Mouse (Mus musculus) kidney, embryonic 14.5 days (tissue): Measurements from ENCODE around the gene Adh6b. TPM values are rescaled to one million over a fixed set of nuclear protein-coding genes. Genes with fewer than 3 reads are reported as not detected.

Source experiments
- ATAC-seq: fragments of 200-750 bp; cut with Nextera tagmentation; 2 replicates; pipeline ENCODE4 v1.8.0; 2017; ENCODE audit warnings: moderate number of reproducible peaks, mild to moderate bottlenecking, moderate TSS enrichment, moderate library complexity; ENCODE audit not compliant: low FRiP score, low TSS enrichment
- H3K27ac ChIP-seq: fragments of 300-500 bp; sonication (generic); 2 replicates; pipeline ENCODE4 v1.5.1; 2014; ENCODE audit warnings: low read depth, mild to moderate bottlenecking, low read length, moderate library complexity, mixed read lengths
- H3K27me3 ChIP-seq: fragments of 300-500 bp; sonication (generic); 2 replicates; pipeline ENCODE4 v1.6.1; 2014; ENCODE audit warnings: mild to moderate bottlenecking, low read length; ENCODE audit not compliant: control insufficient read depth, insufficient read depth
- H3K36me3 ChIP-seq: fragments of 300-500 bp; sonication (generic); 2 replicates; pipeline ENCODE4 v1.6.1; 2014; ENCODE audit warnings: low read length, mixed read lengths; ENCODE audit not compliant: control insufficient read depth, insufficient read depth
- H3K4me1 ChIP-seq: fragments of 300-500 bp; sonication (generic); 2 replicates; pipeline ENCODE4 v1.6.1; 2014; ENCODE audit warnings: low read length, mixed read lengths; ENCODE audit not compliant: control insufficient read depth, insufficient read depth
- H3K4me2 ChIP-seq: fragments of 300-500 bp; sonication (generic); replicated peaks from 2 replicates; pipeline ENCODE4 v1.6.1; 2014; ENCODE audit warnings: low read depth, mild to moderate bottlenecking, low read length
- H3K4me3 ChIP-seq: fragments of 300-500 bp; sonication (generic); 2 replicates; pipeline ENCODE4 v1.5.1; 2014; ENCODE audit warnings: mild to moderate bottlenecking, low read length
- H3K9ac ChIP-seq: fragments of 300-500 bp; sonication (generic); 2 replicates; pipeline ENCODE4 v1.6.1; 2014; ENCODE audit warnings: low read depth, mild to moderate bottlenecking, low read length, moderate library complexity
- H3K9me3 ChIP-seq: fragments of 300-500 bp; sonication (generic); 2 replicates; pipeline ENCODE4 v1.6.1; 2016; ENCODE audit warnings: low read length; ENCODE audit not compliant: control insufficient read depth
- WGBS: fragments of 180-500 bp; shearing (Covaris S2); extraction: QIAGEN DNeasy Blood & Tissue Kit; methylation state at CpG from one replicate; pipeline ENCODE4 v1.1.7; 2014; 5-methylcytosine and 5-hydroxymethylcytosine counted together
- polyA plus RNA-seq: library from polyadenylated mRNA; unstranded; fragments of >200 nt; fragmentation: Nextera tagmentation; extraction: Ambion mirVana; gene quantifications from 2 replicates; pipeline ENCODE4 v1.2.1, GENCODE M21; 2014

The Adh6b gene
- 0.14 and 0.46 TPM in 2 replicates for polyA plus RNA-seq

GRCm38 (mm10) chr3:138341471-138341870, at the start of gene Adh6b:
Gene Adh6b, plus strand, starts transcription at chr3:138341775.
- Histone ChIP-seq H3K36me3 (no peaks in the 10 kb centered on the region), H3K4me1 (no peaks in the 10 kb centered on the region), H3K9ac (no peak within 1 kb of the TSS)

GRCm38 (mm10) chr3:138293298-138293895, 48.2 kb upstream of the Adh6b start:
- Histone ChIP-seq H3K27me3 (no peaks in the 10 kb centered on the region), H3K36me3 (no peaks in the 10 kb centered on the region), H3K4me1 (no peaks in the 10 kb centered on the region), H3K27ac (no peak overlapping the region), H3K4me2 (no peak overlapping the region), H3K9ac (no peak overlapping the region), H3K9me3 (peaks cover 8% of the 10 kb centered on the region; the same call in 1 of the 2 replicates), H3K4me3 (no peak overlapping the region)
- ATAC-seq = no peak
- 90% methylated on average over 7 of the region's 7 CpGs for WGBS

More at GRCm38 (mm10) chr3:138341471-138341870, at the start of gene Adh6b:
- Histone ChIP-seq H3K9me3 (no peaks in the 10 kb centered on the region), H3K4me3 (no peak within 1 kb of the TSS), H3K27ac (no peak within 1 kb of the TSS), H3K4me2 (no peak within 1 kb of the TSS), H3K27me3 (no peaks in the 10 kb centered on the region)
- WGBS = 67% methylated on average over 14 of the region's 14 CpGs
- ATAC-seq = no peak

GRCm38 (mm10) chr3:138300130-138300529, 41.4 kb upstream of the Adh6b start:
- no peak overlapping the region for H3K4me2 ChIP-seq
- H3K4me1 ChIP-seq = peaks cover 25% of the 10 kb centered on the region
- no peak overlapping the region for H3K9ac ChIP-seq
- H3K36me3 ChIP-seq = no peaks in the 10 kb centered on the region
- H3K9me3 ChIP-seq = peaks cover 9% of the 10 kb centered on the region; the same call in 1 of the 2 replicates
- H3K4me3 ChIP-seq = no peak overlapping the region
- H3K27me3 ChIP-seq = no peaks in the 10 kb centered on the region
- WGBS = 96% methylated on average over 9 of the region's 9 CpGs
- no peak for ATAC-seq
- H3K27ac ChIP-seq = no peak overlapping the region

- Histone ChIP-seq H3K9ac (no peak overlapping the region), H3K4me3 (no peak overlapping the region), H3K27me3 (no peaks in the 10 kb centered on the region), H3K4me2 (no peak overlapping the region), H3K9me3 (peaks cover 8% of the 10 kb centered on the region; the same call in 1 of the 2 replicates), H3K36me3 (no peaks in the 10 kb centered on the region), H3K4me1 (peaks cover 37% of the 10 kb centered on the region), H3K27ac (no peak overlapping the region)
- ATAC-seq = peak; percentile 65; the same call in 1 of the 2 replicates
- WGBS = 35% methylated on average over 4 of the region's 4 CpGs
Measured at GRCm38 (mm10) chr3:138302676-138303075, 38.9 kb upstream of the Adh6b start.

- Histone ChIP-seq H3K27me3 (no peaks in the 10 kb centered on the region), H3K36me3 (no peaks in the 10 kb centered on the region), H3K4me1 (peaks cover 37% of the 10 kb centered on the region), H3K4me3 (no peak overlapping the region), H3K27ac (0 out of 2 replicates have a peak overlapping the region, but pooled peaks have one; percentile 4), H3K4me2 (no peak overlapping the region), H3K9me3 (no peaks in the 10 kb centered on the region; the same call in 1 of the 2 replicates), H3K9ac (no peak overlapping the region)
- no peak for ATAC-seq
- 45% methylated on average over 6 of the region's 6 CpGs for WGBS
Measured at GRCm38 (mm10) chr3:138303771-138304488, 37.6 kb upstream of the Adh6b start.

DNA sequence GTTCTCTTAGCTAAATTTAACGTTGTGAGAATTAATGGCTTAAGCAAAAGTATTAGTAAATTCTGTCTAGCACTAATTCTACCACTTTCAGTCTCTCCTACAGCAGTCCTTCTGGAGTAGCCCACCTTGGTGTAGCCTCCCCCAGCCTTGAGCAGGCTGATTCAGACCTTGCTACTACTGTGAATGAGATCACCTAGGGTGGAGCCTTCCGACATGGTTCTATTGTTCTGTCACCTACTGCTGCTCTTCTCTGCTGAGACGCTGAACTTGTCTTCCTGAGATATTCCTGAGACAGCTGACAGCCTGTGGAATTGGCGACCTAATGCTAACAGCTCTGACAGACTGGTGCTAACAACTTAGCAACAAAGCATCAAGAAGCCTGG, 37.1 kb upstream of the Adh6b start:
- Histone ChIP-seq H3K4me1 (peaks cover 37% of the 10 kb centered on the region), H3K9me3 (no peaks in the 10 kb centered on the region), H3K4me2 (no peak overlapping the region), H3K27me3 (no peaks in the 10 kb centered on the region), H3K27ac (no peak overlapping the region), H3K4me3 (no peak overlapping the region), H3K36me3 (no peaks in the 10 kb centered on the region), H3K9ac (no peak overlapping the region)
- 41% methylated on average over 4 of the region's 4 CpGs for WGBS
- ATAC-seq = no peak

GRCm38 (mm10) chr3:138305486-138306289, 35.9 kb upstream of the Adh6b start:
- H3K27me3 ChIP-seq = no peaks in the 10 kb centered on the region
- H3K36me3 ChIP-seq = no peaks in the 10 kb centered on the region
- H3K9ac ChIP-seq = peak overlapping the region; percentile 23; the same call in 1 of the 2 replicates
- no peak overlapping the region for H3K4me2 ChIP-seq
- peaks cover 37% of the 10 kb centered on the region for H3K4me1 ChIP-seq
- no peak overlapping the region for H3K27ac ChIP-seq
- ATAC-seq = no peak
- no peak overlapping the region for H3K4me3 ChIP-seq
- H3K9me3 ChIP-seq = no peaks in the 10 kb centered on the region
- 58% methylated on average over 10 of the region's 10 CpGs for WGBS

DNA sequence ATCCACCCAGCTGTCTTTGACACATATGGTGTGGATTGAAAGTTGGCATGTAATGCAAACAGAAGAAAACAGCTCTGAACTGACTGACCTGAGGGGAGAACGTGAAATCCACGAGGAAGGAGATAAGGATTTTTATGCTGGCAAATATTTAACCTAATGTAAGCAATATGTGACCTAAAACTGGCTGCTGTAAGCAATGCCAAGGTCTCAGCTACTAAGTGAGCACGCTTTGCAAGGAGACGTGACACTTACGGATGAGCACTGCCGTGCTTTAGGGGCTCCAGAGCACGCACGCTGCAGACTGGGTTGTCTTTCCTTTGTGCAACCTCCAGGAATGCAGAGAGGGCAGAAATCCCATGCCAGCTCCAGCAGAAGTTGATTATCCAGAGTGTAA, 35.3 kb upstream of the Adh6b start:
- no peak overlapping the region for H3K27ac ChIP-seq
- H3K9ac ChIP-seq = peak overlapping the region; percentile 23; the same call in 1 of the 2 replicates
- WGBS = 36% methylated on average over 8 of the region's 8 CpGs
- H3K9me3 ChIP-seq = no peaks in the 10 kb centered on the region
- no peaks in the 10 kb centered on the region for H3K36me3 ChIP-seq
- H3K4me1 ChIP-seq = peaks cover 37% of the 10 kb centered on the region
- H3K4me2 ChIP-seq = no peak overlapping the region
- no peak for ATAC-seq
- H3K27me3 ChIP-seq = no peaks in the 10 kb centered on the region
- H3K4me3 ChIP-seq = no peak overlapping the region
